Mouse (Mus musculus): ENCODE data around the gene Aspscr1.
A peak's percentile ranks its signal among the peaks of the same experiment; 100 is the strongest.
"Not testable (repeated sequence)": the region's sequence is repeated elsewhere in the genome, so short reads cannot be mapped to it uniquely, and the experiment has no call there.

Gene Aspscr1

GRCm38 (mm10) chr11:120641255-120641654 lies 31.5 kb upstream of the Aspscr1 start:
- DNase-seq (ENCODE audit: inconsistent age in 2 of 2, low spot score in 1 of 2): no peak

DNA sequence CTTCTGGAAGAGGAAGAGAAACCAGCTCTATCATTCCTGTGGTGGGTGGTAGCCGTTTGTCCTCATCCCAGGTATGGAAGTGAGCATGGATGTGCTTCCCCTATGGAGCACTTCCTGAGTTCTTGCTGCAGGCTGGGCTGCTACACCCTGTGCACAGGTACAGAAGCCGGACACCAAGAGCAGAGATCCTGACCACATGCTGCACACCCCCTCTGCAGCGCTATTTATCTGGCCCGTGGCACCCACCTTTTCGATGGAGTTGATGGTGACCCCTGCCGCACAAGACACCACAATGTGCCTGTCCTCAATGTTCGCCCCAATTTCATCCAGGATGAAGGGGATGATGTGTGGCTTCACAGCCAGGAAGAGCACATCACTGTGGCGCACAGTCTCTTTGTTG lies 30.9 kb upstream of the Aspscr1 start:
- DNase-seq (ENCODE audit: inconsistent age in 2 of 2, low spot score in 1 of 2): no peak

GRCm38 (mm10) chr11:120642939-120643600 lies 29.7 kb upstream of the Aspscr1 start:
- no peak for DNase-seq (ENCODE audit: inconsistent age in 2 of 2, low spot score in 1 of 2)

GRCm38 (mm10) chr11:120643601-120643987 lies 29.2 kb upstream of the Aspscr1 start, which contains the start of gene Pycr1:
Gene Pycr1 (minus strand): TSS chr11:120643769.
- DNase-seq (ENCODE audit: inconsistent age in 2 of 2, low spot score in 1 of 2): peak; percentile 94 to 97

GRCm38 (mm10) chr11:120647047-120647830 lies 25.5 kb upstream of the Aspscr1 start:
- DNase-seq (ENCODE audit: inconsistent age in 2 of 2, low spot score in 1 of 2): no peak

- peak in 1 of 2 experiments; percentile 63 for DNase-seq (ENCODE audit: inconsistent age in 2 of 2, low spot score in 1 of 2)
These were observed 24.7 kb upstream of the Aspscr1 start, which contains the start of gene Myadml2 for GRCm38 (mm10) chr11:120648001-120648476. Gene Myadml2 (minus strand): TSS chr11:120648158.

DNA sequence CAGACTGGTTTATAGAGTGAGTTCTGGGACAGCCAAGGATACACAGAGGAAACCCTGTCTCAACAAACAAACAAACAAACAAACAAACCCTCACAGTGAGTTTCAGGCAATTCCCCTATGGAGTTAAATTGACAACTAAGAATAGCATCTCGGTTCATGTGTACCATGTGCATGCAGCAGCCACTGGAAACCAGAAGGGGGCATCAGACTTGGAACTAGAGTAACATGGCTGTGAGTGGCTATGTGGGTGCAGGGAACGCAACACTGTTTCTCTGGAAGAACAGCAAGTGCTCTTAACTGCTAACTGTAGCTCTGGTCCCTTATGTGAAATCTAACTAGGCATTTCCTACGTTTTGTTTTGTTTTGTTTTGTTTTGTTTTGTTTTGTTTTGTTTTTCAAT lies 20.9 kb upstream of the Aspscr1 start:
- DNase-seq (ENCODE audit: inconsistent age in 2 of 2, low spot score in 1 of 2): no peak

GRCm38 (mm10) chr11:120654741-120655140 lies 18.0 kb upstream of the Aspscr1 start:
- DNase-seq (ENCODE audit: inconsistent age in 2 of 2, low spot score in 1 of 2): no peak

GRCm38 (mm10) chr11:120657301-120657700 lies 15.5 kb upstream of the Aspscr1 start:
- no peak for DNase-seq (ENCODE audit: inconsistent age in 2 of 2, low spot score in 1 of 2)

- DNase-seq (ENCODE audit: inconsistent age in 2 of 2, low spot score in 1 of 2): peak; percentile 85 to 93
These were observed 13.8 kb upstream of the Aspscr1 start for GRCm38 (mm10) chr11:120658876-120659410.

- no peak for DNase-seq (ENCODE audit: inconsistent age in 2 of 2, low spot score in 1 of 2)
These were observed 13.1 kb upstream of the Aspscr1 start for GRCm38 (mm10) chr11:120659509-120660300.

DNA sequence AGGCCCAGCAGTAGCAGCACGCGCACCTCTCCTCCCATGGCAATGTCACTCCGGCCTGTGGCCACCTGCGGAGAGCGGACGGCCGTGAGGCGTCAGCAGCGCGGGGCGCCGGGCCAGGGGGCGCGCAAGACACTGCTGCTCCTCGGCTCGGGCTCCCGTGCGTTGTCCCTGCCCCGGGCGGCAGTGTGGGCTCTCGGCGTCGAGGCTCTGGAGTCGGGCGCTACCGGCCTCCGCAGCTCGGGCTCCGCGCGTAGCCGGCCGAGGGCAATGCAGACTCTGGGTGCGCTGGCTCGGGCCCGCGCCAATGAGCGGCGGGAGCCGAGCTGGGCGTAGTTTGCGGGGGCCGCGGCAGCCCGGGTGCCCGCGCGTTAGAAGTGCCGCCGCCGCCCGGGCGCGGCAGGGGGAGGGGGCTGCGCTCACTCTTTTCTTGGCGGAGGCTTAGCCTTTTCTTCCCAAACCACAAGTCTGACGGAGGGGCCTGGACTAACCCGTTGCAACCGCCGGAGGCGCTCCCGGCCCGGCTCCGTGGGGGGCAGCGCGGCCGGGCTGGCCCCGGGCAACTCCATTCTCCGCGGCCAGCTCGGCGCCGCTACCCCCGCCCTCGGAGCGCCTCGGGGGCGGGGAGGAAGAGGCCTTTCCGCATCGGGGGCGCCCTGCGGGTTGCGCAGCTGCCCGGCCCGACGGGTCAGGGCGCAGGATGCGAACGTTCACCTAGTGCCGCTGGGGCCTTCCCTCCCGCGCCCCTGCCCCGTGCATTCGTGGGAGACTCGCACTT lies 12.3 kb upstream of the Aspscr1 start:
- DNase-seq (ENCODE audit: inconsistent age in 2 of 2, low spot score in 1 of 2): peak; percentile 54 to 75

DNA sequence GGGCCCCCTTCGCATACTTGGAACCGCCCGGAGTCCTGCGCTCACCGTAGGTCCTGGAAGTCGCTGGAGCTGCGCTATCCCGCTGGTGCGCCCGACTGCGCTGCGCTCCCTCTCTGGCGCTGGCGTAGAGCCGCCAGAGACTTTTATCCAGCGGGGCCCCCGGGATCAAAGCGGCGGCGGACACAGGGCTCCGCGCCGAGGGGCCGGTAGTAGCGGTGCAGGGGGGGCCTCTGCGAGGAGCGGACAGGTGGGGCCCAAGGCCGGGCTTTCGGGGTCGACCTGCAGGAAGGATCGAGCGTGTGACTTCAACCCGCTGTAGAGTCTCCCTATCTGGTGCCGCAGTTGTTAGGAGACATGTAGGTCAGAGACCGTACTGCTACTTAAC lies 11.7 kb upstream of the Aspscr1 start, which contains the start of gene Notum:
Gene Notum (minus strand): TSS at position 100 of the 385 bp plus-strand sequence.
- DNase-seq (ENCODE audit: inconsistent age in 2 of 2, low spot score in 1 of 2): peak; percentile 41 to 65

- peak in 1 of 2 experiments; percentile 63 for DNase-seq (ENCODE audit: inconsistent age in 2 of 2, low spot score in 1 of 2)
These were observed 10.0 kb upstream of the Aspscr1 start for GRCm38 (mm10) chr11:120662759-120663158.

GRCm38 (mm10) chr11:120663714-120664113 lies 9.1 kb upstream of the Aspscr1 start:
- DNase-seq (ENCODE audit: inconsistent age in 2 of 2, low spot score in 1 of 2): no peak

DNA sequence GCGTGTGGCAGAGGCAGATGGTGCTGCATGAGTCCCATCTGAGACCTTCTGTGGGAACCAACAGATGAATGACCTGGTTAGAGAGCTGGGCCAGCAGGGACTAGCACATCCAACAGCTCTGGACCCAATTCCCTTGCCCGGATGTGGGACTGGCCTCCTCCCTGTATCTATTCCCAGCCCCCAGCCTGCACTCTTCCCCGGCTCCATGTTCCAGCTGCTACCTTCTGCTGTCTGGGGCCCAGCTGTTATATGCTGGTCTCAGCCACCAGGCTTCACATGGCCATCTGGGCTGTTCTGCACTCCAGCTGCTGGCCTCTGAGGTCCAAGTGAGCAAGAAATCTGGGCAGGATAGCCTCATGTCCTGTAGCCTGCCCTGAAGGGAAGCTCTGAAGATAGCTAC lies 7.4 kb upstream of the Aspscr1 start:
- DNase-seq (ENCODE audit: inconsistent age in 2 of 2, low spot score in 1 of 2): no peak

DNA sequence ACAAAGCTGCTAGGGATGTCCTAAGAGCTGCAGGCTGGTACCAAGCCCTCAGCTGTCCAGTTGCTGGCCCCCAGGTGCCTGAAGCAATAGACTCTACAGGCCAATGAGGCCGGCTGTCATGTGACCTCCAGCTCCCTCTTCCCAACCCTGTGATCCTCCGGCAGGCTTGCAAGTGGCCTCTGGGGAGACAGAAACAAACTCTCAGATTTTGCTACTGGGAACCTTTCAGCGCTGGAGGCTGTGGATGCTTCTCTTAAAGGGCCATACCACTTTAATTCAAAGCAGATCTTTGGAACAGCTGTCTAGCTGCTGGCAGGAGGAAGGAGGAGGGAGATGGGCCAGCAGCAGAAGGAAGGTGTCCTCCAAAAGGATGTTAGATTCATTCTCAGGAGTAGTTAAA lies 6.2 kb upstream of the Aspscr1 start:
- no peak for DNase-seq (ENCODE audit: inconsistent age in 2 of 2, low spot score in 1 of 2)

DNA sequence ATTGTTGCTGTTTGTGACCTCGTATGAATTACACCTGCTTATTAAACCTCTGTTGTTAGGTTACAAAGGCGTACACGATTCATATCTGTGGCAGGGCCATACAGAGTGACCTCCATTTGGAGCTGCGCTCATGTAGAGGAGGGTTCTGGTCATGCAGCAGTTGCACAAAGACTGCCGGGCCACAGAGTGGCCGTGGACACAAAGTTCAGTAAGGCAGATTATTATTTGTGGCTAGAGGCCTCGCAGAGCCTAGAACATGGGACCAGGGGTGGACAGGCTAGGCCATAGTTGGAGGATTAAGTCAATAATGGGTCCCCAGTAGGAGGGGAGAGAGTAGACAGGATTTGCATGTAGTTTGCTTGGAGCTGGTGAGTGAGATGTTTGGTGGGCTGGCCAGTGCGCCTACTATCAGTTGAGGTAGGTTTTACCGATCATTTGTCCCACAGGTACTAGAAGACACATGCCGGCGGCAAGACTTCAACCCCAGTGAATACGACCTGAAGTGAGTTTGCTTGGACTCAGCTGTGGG lies 885 bp downstream of the Aspscr1 start:
- peak in 1 of 2 experiments; percentile 38 for DNase-seq (ENCODE audit: inconsistent age in 2 of 2, low spot score in 1 of 2)

DNA sequence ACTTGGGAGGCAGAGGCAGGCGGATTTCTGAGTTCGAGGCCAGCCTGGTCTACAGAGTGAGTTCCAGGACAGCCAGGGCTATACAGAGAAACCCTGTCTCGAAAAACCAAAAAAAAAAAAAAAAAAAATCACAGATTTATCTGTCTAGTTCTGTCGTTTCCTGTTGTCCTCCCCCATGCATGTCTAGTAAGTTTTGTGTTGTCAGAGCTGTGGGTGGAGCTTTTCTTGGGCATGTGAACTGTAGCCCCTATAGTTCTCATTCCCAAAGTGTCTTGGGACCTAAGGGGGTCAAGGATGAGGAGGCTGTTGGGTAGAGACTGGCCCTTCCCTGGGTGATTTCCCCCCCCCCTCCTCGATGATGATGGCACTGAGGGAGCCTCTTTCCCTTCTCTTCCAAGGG lies 3.1 kb downstream of the Aspscr1 start:
- DNase-seq (ENCODE audit: inconsistent age in 2 of 2, low spot score in 1 of 2): not testable (repeated sequence)

DNA sequence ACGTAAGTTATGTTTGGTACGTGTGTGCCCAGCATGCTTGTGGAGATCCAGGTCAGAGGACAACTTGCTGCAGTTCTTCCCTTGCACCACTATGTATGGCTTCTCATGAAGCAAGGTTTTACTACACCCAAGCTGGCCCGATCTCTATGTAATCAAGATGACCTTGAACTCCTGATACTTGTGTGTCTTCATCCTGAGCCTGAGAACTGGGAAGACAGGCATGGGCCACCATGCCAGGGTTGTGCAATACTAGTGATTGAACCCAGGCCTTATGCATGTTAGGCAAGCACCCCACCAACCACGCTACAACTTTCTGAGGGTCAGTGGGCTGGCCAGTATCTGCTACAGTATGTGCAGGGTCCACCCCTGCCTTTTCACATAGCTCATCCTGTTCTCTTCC lies 4.2 kb downstream of the Aspscr1 start:
- DNase-seq (ENCODE audit: inconsistent age in 2 of 2, low spot score in 1 of 2): peak; percentile 53 to 77
